ENCODE assay signal across 30 mouse cellular contexts in genomic region chr6:146884171-146884570, GRCm38 (mm10). TPM values are rescaled to one million over a fixed set of nuclear protein-coding genes. Genes with fewer than 3 reads are reported as not detected.
A peak's percentile ranks its signal among the peaks of the same experiment; 100 is the strongest.
DNase-seq lines count a peak whose midpoint lies in the region; ATAC-seq and TF ChIP-seq lines count a peak whose summit lies in the region.
"Had no signal": no experiment of that assay in that cellular context is flagged by ENCODE, and none has a peak within 500 bp of the region (broad histone marks: within the 10 kb centered on the region; RNA-seq: fewer than 3 reads in every experiment).

No protein-coding gene starts in this region.

- H3K4me1 ChIP-seq in heart, embryonic 11.5 days (ENCODE audit: control insufficient read depth, insufficient read depth, low read length), result peaks cover 32% of the 10 kb centered on the region
- H3K4me1 ChIP-seq in kidney, embryonic 15.5 days, result peaks cover 27% of the 10 kb centered on the region
- H3K4me1 ChIP-seq in MEL (ENCODE audit: control insufficient read depth in 1 of 2, insufficient read depth in 2 of 2, low read length in 2 of 2), result peaks cover 4 to 11% of the 10 kb centered on the region in 2 experiments

- TF ChIP-seq EP300 in MEL (IDR thresholded peaks at IDR 0.05; ENCODE audit: low read depth in 1 of 2, low read length in 2 of 2), result no peak

- H3K9ac ChIP-seq in heart, embryonic 11.5 days (ENCODE audit: low read depth, low read length), result no peak overlapping the region; the same call in 1 of the 2 replicates
- no peak overlapping the region for H3K9ac ChIP-seq in kidney, embryonic 15.5 days
- H3K9ac ChIP-seq in MEL (ENCODE audit: control insufficient read depth, low read depth, low read length, poor library complexity, severe bottlenecking), result no peak overlapping the region
- H3K9ac ChIP-seq: hindbrain, embryonic 15.5 days; liver, embryonic 14.5 days had no signal

- TF ChIP-seq CTCF in MEL (IDR thresholded peaks at IDR 0.05 in 2 of 3, conservative IDR thresholded peaks at IDR 0.05 in 1 of 3; ENCODE audit: control insufficient read depth in 1 of 3, insufficient read depth in 1 of 3, low read depth in 2 of 3, low read length in 3 of 3, poor library complexity in 1 of 3, severe bottlenecking in 1 of 3), result no peak

- H3K4me2 ChIP-seq in heart, embryonic 11.5 days, result no peak overlapping the region
- no peak overlapping the region for H3K4me2 ChIP-seq in kidney, embryonic 15.5 days
- H3K4me2 ChIP-seq: hindbrain, embryonic 15.5 days had no signal

- no peak for ATAC-seq in heart, embryonic 11.5 days (replicated peaks; ENCODE audit: insufficient number of reproducible peaks, low FRiP score, low TSS enrichment)
- no peak for ATAC-seq in kidney, embryonic 15.5 days (replicated peaks; ENCODE audit: low FRiP score)
- ATAC-seq: forebrain, embryonic 14.5 days had no signal

- TF ChIP-seq POLR2A in MEL (IDR thresholded peaks at IDR 0.05; ENCODE audit: control insufficient read depth in 1 of 2, insufficient read depth in 1 of 2, low read depth in 1 of 2, low read length in 2 of 2, poor library complexity in 1 of 2), result no peak

- H3K27me3 ChIP-seq in heart, embryonic 11.5 days (ENCODE audit: control insufficient read depth, insufficient read depth, low read length), result no peaks in the 10 kb centered on the region
- H3K27me3 ChIP-seq in kidney, embryonic 15.5 days, result no peaks in the 10 kb centered on the region
- H3K27me3 ChIP-seq in MEL (ENCODE audit: control insufficient read depth in 1 of 2, insufficient read depth in 2 of 2, low read length in 2 of 2), result no peaks in the 10 kb centered on the region
- H3K27me3 ChIP-seq: hindbrain, embryonic 15.5 days had no signal

- DNase-seq in heart, postnatal 14 days, result no peak
- no peak for DNase-seq in kidney, adult 8-10 months
- DNase-seq in MEL (ENCODE audit: low read depth, low spot score), result no peak
- no peak for DNase-seq in right cerebral cortex, adult 18-20 months
- no peak for DNase-seq in gastrocnemius, postnatal 14 days
- DNase-seq: adrenal gland, postnatal 10 days; cerebellum, adult 8-10 months; cerebellum, postnatal 36 days; gastrocnemius, postnatal 36 days; liver; lung, adult 2 months; midbrain, embryonic 14.5 days; spleen, adult 18-20 months; thymus, adult 2 months; thymus, postnatal 36 days had no signal

- H3K36me3 ChIP-seq in heart, embryonic 11.5 days (ENCODE audit: control insufficient read depth, insufficient read depth, low read length), result no peaks in the 10 kb centered on the region
- no peaks in the 10 kb centered on the region for H3K36me3 ChIP-seq in kidney, embryonic 15.5 days
- peaks cover 0 to 10% of the 10 kb centered on the region in 2 experiments; a peak in 2 of 4 replicates for H3K36me3 ChIP-seq in MEL (ENCODE audit: control insufficient read depth in 1 of 2, insufficient read depth in 2 of 2, low read length in 2 of 2)
- H3K36me3 ChIP-seq: hindbrain, embryonic 15.5 days had no signal

- no peak overlapping the region for H3K4me3 ChIP-seq in heart, embryonic 11.5 days (ENCODE audit: low read depth, low read length)
- H3K4me3 ChIP-seq in kidney, embryonic 15.5 days (replicated peaks), result no peak overlapping the region
- no peak overlapping the region for H3K4me3 ChIP-seq in MEL (ENCODE audit: control insufficient read depth in 1 of 2, insufficient read depth in 1 of 2, low read depth in 2 of 2, low read length in 2 of 2)
- H3K4me3 ChIP-seq: hindbrain, embryonic 15.5 days had no signal

- TF ChIP-seq RAD21 in MEL (IDR thresholded peaks at IDR 0.05; ENCODE audit: low read depth, low read length), result no peak

- 63% methylated on average over 3 of the region's 3 CpGs for WGBS in heart, embryonic 11.5 days (ENCODE audit: insufficient replicate concordance)
- WGBS in kidney, embryonic 15.5 days, result 84% methylated on average over 3 of the region's 3 CpGs

- 0 out of 2 replicates have a peak overlapping the region, but pooled peaks have one; percentile 35 for H3K27ac ChIP-seq in heart, embryonic 11.5 days (ENCODE audit: low read depth, low read length)
- 0 out of 2 replicates have a peak overlapping the region, but pooled peaks have one; percentile 63 for H3K27ac ChIP-seq in kidney, embryonic 15.5 days
- H3K27ac ChIP-seq in MEL (ENCODE audit: control insufficient read depth, low read depth, low read length), result no peak overlapping the region
- H3K27ac ChIP-seq: hindbrain, embryonic 15.5 days; liver, embryonic 14.5 days; macrophage had no signal

- intact Hi-C loops in heart, postnatal 14 days (cut with DNase I), result loop anchor here (5.0 kb wide), 1 partner anchor 108 kb away; no protein-coding TSS in a partner anchor
- intact Hi-C loops in gastrocnemius, postnatal 14 days (cut with DNase I; ENCODE audit: low total_unique reads), result no loop called here

- peaks cover 6% of the 10 kb centered on the region; the same call in 1 of the 2 replicates for H3K79me2 ChIP-seq in MEL (ENCODE audit: control insufficient read depth, insufficient read depth, low read length, poor library complexity)

- no peaks in the 10 kb centered on the region for H3K9me3 ChIP-seq in heart, embryonic 11.5 days (replicated peaks; ENCODE audit: control insufficient read depth, low read length)
- no peaks in the 10 kb centered on the region for H3K9me3 ChIP-seq in kidney, embryonic 15.5 days (replicated peaks)
- no peaks in the 10 kb centered on the region for H3K9me3 ChIP-seq in MEL (replicated peaks; ENCODE audit: insufficient read depth, low read length)
- H3K9me3 ChIP-seq: hindbrain, embryonic 15.5 days had no signal

TF ChIP-seq in MEL, 35 proteins besides CTCF, POLR2A, EP300 and RAD21:
- TF ChIP-seq CHD1 (IDR thresholded peaks at IDR 0.05; ENCODE audit: low read depth, low read length) (no peak), ZNF384 (IDR thresholded peaks at IDR 0.05; ENCODE audit: low read depth, low read length) (no peak), USF1 (IDR thresholded peaks at IDR 0.05; ENCODE audit: low read depth, low read length) (0 out of 2 replicates have a peak, but pooled peaks have one; percentile 34)

RNA-seq across cellular contexts. Expression of gene Ppfibp1, which starts 4.1 kb away (rescaled TPM):
- 78.0 and 86.2 TPM in 2 replicates for polyA plus RNA-seq in heart, embryonic 11.5 days (2014; fragmentation: Nextera tagmentation; extraction: Ambion mirVana)
- 10 to 100 TPM; 80.7 to 89.8 TPM for total RNA-seq in heart, postnatal 14 days (2021)
- 68.3 and 73.6 TPM in 2 replicates for polyA plus RNA-seq in kidney, embryonic 15.5 days (2015; fragmentation: Nextera tagmentation; extraction: Ambion mirVana)
- 12.2 and 13.8 TPM in 2 replicates for total RNA-seq in MEL (2012; rRNA removed)
- 10 to 100 TPM in 1 of 2 experiments, not detected in 1; 14.6 TPM for polyA plus RNA-seq in MEL (2012; ENCODE audit: insufficient read depth in 1 of 2, insufficient read length in 2 of 2, low read depth in 1 of 2, low replicate concordance in 2 of 2, missing spikeins in 1 of 2)
- total RNA-seq in gastrocnemius, postnatal 14 days (2021), result 10 to 100 TPM; 43.5 to 49.8 TPM

RNA-seq across cellular contexts. Expression of gene Smco2, which starts 34.3 kb away (rescaled TPM):
- polyA plus RNA-seq in heart, embryonic 11.5 days (2014; fragmentation: Nextera tagmentation; extraction: Ambion mirVana), result not detected in 2 replicates
- total RNA-seq in heart, postnatal 14 days (2021), result 1 to 10 TPM; 1.3 to 1.4 TPM
- polyA plus RNA-seq in kidney, embryonic 15.5 days (2015; fragmentation: Nextera tagmentation; extraction: Ambion mirVana), result not detected in 2 replicates
- not detected in 2 replicates for total RNA-seq in MEL (2012; rRNA removed)
- not detected for polyA plus RNA-seq in MEL (2012; ENCODE audit: insufficient read depth in 1 of 2, insufficient read length in 2 of 2, low read depth in 1 of 2, low replicate concordance in 2 of 2, missing spikeins in 1 of 2)
- not detected for total RNA-seq in gastrocnemius, postnatal 14 days (2021)
- total RNA-seq: adrenal gland, postnatal 10 days; gastrocnemius, postnatal 36 days; hematopoietic stem cell, adult 5-6 weeks; left cerebral cortex, postnatal 10 days; megakaryocyte-erythroid progenitor cell, adult 5-6 weeks; neutrophil, adult 5-6 weeks had no signal
- polyA plus RNA-seq: embryonic facial prominence, embryonic 11.5 days; forebrain, embryonic 14.5 days; hindbrain, embryonic 15.5 days; intestine, embryonic 14.5 days; kidney, adult 2 months; limb, embryonic 11.5 days; liver, embryonic 14.5 days; macrophage; midbrain, embryonic 14.5 days; neural tube, embryonic 11.5 days; thymus, adult 2 months had no signal
